Mouse (Mus musculus): ENCODE results near the gene Cab39l. TPM values are rescaled to one million over a fixed set of nuclear protein-coding genes. Genes with fewer than 3 reads are reported as not detected.
A peak's percentile ranks its signal among the peaks of the same experiment; 100 is the strongest.
"Not testable (repeated sequence)": the region's sequence is repeated elsewhere in the genome, so short reads cannot be mapped to it uniquely, and the experiment has no call there.

Cab39l gene
- polyA plus RNA-seq, 1 experiment from 2014 or later, result 39.8 TPM

- no peak for ATAC-seq (ENCODE audit: insufficient number of reproducible peaks, insufficient read depth, low FRiP score, low TSS enrichment, low read depth)
Measured at GRCm38 (mm10) chr14:59591901-59592300, 151.1 kb downstream of the Cab39l start.

DNA sequence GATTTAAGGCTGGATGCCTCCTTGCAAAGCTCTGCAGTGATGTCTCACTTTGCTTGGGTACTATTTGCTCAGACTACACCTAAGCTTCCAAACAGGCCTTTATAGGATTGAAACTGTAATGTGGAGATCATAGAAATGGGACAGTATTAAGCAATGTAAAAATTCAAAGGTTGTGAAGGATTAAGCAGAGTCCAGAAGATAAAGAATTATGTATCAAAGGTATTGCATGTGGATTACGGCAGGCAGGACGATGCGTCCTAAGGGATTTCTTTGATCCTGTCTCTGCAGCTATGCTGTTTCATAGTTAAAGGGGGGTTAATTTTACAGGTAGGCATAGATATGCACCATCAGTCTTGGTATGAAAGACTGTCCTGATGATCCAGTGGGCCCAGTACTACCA, 151.8 kb downstream of the Cab39l start:
- no peak overlapping the region for H3K4me3 ChIP-seq
- H3K9ac ChIP-seq, result no peak overlapping the region
- H3K27me3 ChIP-seq, result no peaks in the 10 kb centered on the region
- peaks cover 7% of the 10 kb centered on the region for H3K4me1 ChIP-seq
- no peak overlapping the region for H3K4me2 ChIP-seq
- H3K36me3 ChIP-seq, result peaks cover 38% of the 10 kb centered on the region
- 87% methylated on average over 3 of the region's 3 CpGs for WGBS
- ATAC-seq (ENCODE audit: insufficient number of reproducible peaks, insufficient read depth, low FRiP score, low TSS enrichment, low read depth), result no peak
- H3K27ac ChIP-seq, result no peak overlapping the region
- H3K9me3 ChIP-seq, result no peaks in the 10 kb centered on the region

More at GRCm38 (mm10) chr14:59591901-59592300, 151.1 kb downstream of the Cab39l start:
- no peaks in the 10 kb centered on the region for H3K9me3 ChIP-seq
- 69% methylated on average over 8 of the region's 8 CpGs for WGBS
- peaks cover 39% of the 10 kb centered on the region for H3K36me3 ChIP-seq
- peaks cover 4% of the 10 kb centered on the region for H3K4me1 ChIP-seq
- no peaks in the 10 kb centered on the region for H3K27me3 ChIP-seq
- no peak overlapping the region for H3K9ac ChIP-seq
- H3K27ac ChIP-seq, result no peak overlapping the region
- no peak overlapping the region for H3K4me2 ChIP-seq
- H3K4me3 ChIP-seq, result no peak overlapping the region

- Histone ChIP-seq H3K27me3 (no peaks in the 10 kb centered on the region), H3K9ac (no peak overlapping the region), H3K27ac (no peak overlapping the region), H3K4me3 (no peak overlapping the region), H3K36me3 (peaks cover 18% of the 10 kb centered on the region), H3K9me3 (no peaks in the 10 kb centered on the region), H3K4me2 (no peak overlapping the region), H3K4me1 (peaks cover 7% of the 10 kb centered on the region)
- ATAC-seq (ENCODE audit: insufficient number of reproducible peaks, insufficient read depth, low FRiP score, low TSS enrichment, low read depth), result no peak
- 92% methylated on average over 3 of the region's 3 CpGs for WGBS
Measured at GRCm38 (mm10) chr14:59594988-59595387, 154.2 kb downstream of the Cab39l start.

DNA sequence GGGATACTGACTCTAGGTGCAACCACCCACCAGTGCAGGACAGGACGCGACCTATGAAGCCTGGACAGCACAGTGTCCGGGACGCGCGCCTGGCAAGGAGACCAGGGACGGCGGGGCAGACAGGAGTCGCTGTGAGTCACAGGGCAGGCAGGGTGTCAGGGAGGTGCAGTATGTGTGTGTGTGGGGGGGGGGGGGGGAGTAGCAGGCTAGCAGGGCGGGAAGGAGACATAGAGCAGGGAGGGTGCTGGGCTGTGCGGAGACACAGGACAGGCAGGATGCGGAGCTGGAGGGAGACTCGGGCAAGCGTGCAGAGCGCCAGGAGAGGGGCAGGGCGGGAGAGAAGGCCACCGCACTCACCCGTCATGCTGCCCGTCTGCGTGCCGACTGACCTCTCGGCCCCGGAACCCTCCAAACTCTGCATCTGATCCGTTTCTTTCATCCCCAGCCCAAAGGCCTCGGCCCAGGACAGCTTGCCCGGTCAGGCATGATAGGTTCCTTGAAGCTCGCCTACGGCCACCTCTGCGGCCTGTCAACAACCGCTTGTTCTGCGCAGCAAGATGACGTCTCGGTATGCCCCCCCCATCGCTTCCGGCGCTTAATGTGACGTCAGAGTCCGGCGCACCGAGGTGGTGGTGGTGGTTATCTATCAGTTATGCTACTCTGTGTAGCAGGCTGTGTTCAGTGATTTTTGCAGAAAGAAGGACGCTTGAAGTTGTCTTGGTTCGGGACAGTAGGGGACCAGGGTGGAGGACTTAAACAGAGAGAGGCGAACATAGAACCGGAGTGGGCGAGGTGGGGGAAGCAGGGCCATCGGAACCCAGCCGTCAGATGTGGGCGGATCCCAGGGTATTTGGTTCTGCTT, 156.9 kb downstream of the Cab39l start, which contains the start of gene Cdadc1:
Gene Cdadc1, minus strand, starts transcription at position 562 of the 862 bp plus-strand sequence.
- peaks cover 7% of the 10 kb centered on the region for H3K4me1 ChIP-seq
- peak within 1 kb of the TSS; percentile 91 for H3K9ac ChIP-seq
- H3K4me2 ChIP-seq, result peak within 1 kb of the TSS; percentile 89
- H3K4me3 ChIP-seq, result peak within 1 kb of the TSS; percentile 97
- H3K36me3 ChIP-seq, result peaks cover 4% of the 10 kb centered on the region; the same call in 1 of the 2 replicates
- H3K9me3 ChIP-seq, result no peaks in the 10 kb centered on the region
- under 1% methylated on average over 47 of the region's 48 CpGs for WGBS
- H3K27ac ChIP-seq, result peak within 1 kb of the TSS; percentile 77
- H3K27me3 ChIP-seq, result no peaks in the 10 kb centered on the region
- ATAC-seq (ENCODE audit: insufficient number of reproducible peaks, insufficient read depth, low FRiP score, low TSS enrichment, low read depth), result peak; percentile 88

- Histone ChIP-seq H3K9ac (peak overlapping the region; percentile 91), H3K36me3 (no peaks in the 10 kb centered on the region), H3K27me3 (0 out of 2 replicates have a peak, but pooled peaks cover 6% of the 10 kb centered on the region), H3K4me3 (peak overlapping the region; percentile 97), H3K4me2 (peak overlapping the region; percentile 89), H3K4me1 (peaks cover 7% of the 10 kb centered on the region), H3K9me3 (no peaks in the 10 kb centered on the region), H3K27ac (peak overlapping the region; percentile 77)
- no peak for ATAC-seq (ENCODE audit: insufficient number of reproducible peaks, insufficient read depth, low FRiP score, low TSS enrichment, low read depth)
- WGBS, result 5% methylated on average over 8 of the region's 8 CpGs
Measured at GRCm38 (mm10) chr14:59598260-59598627, 157.5 kb downstream of the Cab39l start.

DNA sequence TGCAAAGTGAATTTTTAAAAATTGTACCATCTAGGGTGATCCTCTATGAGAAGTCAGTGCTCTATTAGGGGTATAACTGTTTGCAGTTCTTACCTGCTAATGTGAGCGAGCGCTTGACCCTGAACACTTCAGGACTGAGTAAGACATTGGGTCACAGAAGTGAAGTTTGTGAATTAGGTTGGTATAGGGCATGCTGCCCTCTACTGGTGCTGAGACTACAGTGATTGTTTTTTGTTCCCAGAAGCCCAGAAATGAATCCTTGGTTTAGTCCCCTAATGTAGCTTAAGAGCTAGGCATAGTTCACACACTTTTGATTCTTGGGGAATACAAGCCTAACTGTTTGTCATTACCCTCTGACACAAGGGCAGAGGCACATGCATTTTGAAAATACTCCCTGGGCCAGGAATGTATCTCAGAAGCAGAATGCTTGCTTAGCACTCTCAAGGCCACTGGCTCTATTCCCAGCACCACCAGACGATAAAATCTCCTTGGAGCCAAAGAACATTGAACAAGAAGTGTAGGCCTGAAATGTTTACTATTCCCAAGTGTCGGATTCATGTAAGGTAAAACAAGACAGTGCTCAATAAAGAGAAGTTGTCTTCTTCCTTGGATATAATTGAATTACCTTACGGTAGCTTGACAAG, 163.4 kb downstream of the Cab39l start:
- Histone ChIP-seq H3K4me1 (no peaks in the 10 kb centered on the region), H3K27me3 (0 out of 2 replicates have a peak, but pooled peaks cover 6% of the 10 kb centered on the region), H3K9ac (no peak overlapping the region), H3K36me3 (no peaks in the 10 kb centered on the region), H3K4me2 (no peak overlapping the region), H3K27ac (no peak overlapping the region), H3K9me3 (no peaks in the 10 kb centered on the region), H3K4me3 (no peak overlapping the region)
- WGBS, result 72% methylated on average over 5 of the region's 5 CpGs
- ATAC-seq (ENCODE audit: insufficient number of reproducible peaks, insufficient read depth, low FRiP score, low TSS enrichment, low read depth), result no peak

DNA sequence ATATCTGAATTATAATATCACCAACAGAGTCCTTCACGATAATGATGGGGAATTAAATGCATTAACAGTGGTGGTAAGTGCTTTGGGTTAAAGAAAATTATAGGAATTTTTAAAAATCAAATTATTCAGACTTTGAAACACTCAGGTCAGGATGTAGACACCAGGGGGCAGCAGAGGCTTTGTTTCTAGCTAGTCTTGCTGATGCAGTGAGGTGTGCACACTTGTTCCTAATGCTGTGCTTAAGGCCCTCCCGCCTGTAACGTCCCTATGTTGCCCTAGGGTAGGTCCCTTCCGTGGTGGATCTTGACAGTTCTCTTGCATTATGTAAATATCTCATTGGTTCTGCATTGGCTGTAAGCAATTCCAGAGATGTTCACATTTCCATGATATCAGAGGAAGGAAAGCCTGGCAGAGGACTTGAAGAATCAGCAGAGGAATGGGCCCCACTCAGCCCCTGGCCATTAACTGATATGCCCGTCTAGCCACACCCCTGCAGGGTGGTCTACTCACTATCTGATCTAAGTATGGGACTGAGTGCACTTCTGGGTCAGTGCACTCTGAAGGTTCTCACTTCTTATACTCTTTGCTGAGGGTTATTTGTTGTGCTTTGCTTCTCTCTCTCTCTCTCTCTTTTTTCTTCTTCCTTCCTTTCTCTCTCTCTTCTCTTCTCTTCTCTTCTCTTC, 165.0 kb downstream of the Cab39l start:
- Histone ChIP-seq H3K36me3 (no peaks in the 10 kb centered on the region), H3K27me3 (0 out of 2 replicates have a peak, but pooled peaks cover 6% of the 10 kb centered on the region), H3K9me3 (no peaks in the 10 kb centered on the region), H3K4me2 (no peak overlapping the region), H3K9ac (no peak overlapping the region), H3K27ac (no peak overlapping the region), H3K4me1 (no peaks in the 10 kb centered on the region), H3K4me3 (no peak overlapping the region)
- 16% methylated on average over 5 of the region's 5 CpGs for WGBS
- ATAC-seq (ENCODE audit: insufficient number of reproducible peaks, insufficient read depth, low FRiP score, low TSS enrichment, low read depth), result no peak

DNA sequence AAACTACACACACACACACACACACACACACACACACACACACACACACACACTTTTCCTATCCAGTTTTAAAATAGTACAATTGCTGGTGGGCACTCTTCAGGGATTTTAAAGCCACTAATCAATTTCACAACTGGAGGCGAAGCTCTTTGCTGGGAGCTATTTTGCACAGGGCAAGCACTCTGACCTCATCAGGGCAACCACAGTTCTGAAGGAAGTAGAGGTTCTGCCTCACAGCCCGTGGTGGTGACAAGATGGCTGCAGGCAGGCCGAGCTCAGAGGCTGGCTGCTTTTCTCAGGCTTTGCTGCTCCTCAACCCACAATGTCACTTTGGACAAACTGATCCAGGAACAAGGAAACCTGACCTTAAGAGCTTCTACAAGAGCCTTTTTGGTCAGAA, 166.2 kb downstream of the Cab39l start:
- Histone ChIP-seq H3K27me3 (0 out of 2 replicates have a peak, but pooled peaks cover 6% of the 10 kb centered on the region), H3K9ac (no peak overlapping the region), H3K4me2 (no peak overlapping the region), H3K36me3 (no peaks in the 10 kb centered on the region), H3K27ac (no peak overlapping the region), H3K4me1 (no peaks in the 10 kb centered on the region), H3K9me3 (no peaks in the 10 kb centered on the region), H3K4me3 (no peak overlapping the region)
- 18% methylated on average over 3 of the region's 3 CpGs for WGBS
- no peak for ATAC-seq (ENCODE audit: insufficient number of reproducible peaks, insufficient read depth, low FRiP score, low TSS enrichment, low read depth)

DNA sequence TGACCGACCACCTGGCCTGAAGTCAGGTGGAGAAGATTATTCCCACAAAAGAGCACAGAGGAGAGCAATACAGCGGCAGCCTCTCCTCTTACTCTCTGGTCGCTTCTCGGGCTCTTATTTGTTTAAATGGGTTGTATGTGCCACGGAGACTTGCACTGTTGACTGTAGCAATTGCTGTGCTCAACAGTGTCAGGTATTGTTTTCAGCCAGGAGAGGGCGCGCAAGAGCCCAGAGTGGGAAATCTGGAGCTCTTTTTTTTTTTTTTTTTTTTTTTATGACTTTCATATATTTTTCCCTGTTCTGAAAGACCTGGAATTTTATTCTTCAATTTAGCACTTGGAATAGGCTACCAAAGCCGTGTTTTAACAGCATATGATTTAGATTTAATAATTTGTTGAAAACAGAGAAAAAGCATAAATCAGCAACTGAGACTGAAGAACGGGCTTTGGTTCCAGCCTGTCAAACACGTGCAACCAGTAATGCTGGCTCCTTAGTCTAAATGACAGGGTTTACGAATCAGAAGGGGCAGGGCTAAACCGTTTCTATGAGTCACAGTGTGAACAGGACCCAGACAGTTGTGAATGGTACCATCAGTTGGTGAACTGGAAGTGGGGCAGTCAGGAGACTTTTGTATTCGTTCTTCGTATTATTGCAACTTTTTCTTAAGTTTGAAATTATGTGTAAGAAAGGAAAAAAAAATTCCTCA, 172.3 kb downstream of the Cab39l start:
- Histone ChIP-seq H3K36me3 (no peaks in the 10 kb centered on the region), H3K9ac (no peak overlapping the region), H3K4me3 (no peak overlapping the region), H3K4me1 (no peaks in the 10 kb centered on the region), H3K4me2 (no peak overlapping the region), H3K9me3 (no peaks in the 10 kb centered on the region), H3K27me3 (peaks cover 4% of the 10 kb centered on the region; the same call in 1 of the 2 replicates), H3K27ac (no peak overlapping the region)
- ATAC-seq (ENCODE audit: insufficient number of reproducible peaks, insufficient read depth, low FRiP score, low TSS enrichment, low read depth), result no peak
- 48% methylated on average over 14 of the region's 14 CpGs for WGBS

- H3K4me3 ChIP-seq; ATAC-seq (ENCODE audit: insufficient number of reproducible peaks, insufficient read depth, low FRiP score, low TSS enrichment, low read depth); H3K9me3 ChIP-seq; H3K27ac ChIP-seq; H3K27me3 ChIP-seq; H3K36me3 ChIP-seq; H3K9ac ChIP-seq; H3K4me1 ChIP-seq; H3K4me2 ChIP-seq: not testable (repeated sequence)
- WGBS, result 81% methylated on average over 3 of the region's 3 CpGs
Measured at GRCm38 (mm10) chr14:59614149-59614548, 173.4 kb downstream of the Cab39l start.

GRCm38 (mm10) chr14:59616802-59617201, 176.0 kb downstream of the Cab39l start:
- 52% methylated on average over 7 of the region's 7 CpGs for WGBS
- H3K4me2 ChIP-seq, result no peak overlapping the region
- no peak for ATAC-seq (ENCODE audit: insufficient number of reproducible peaks, insufficient read depth, low FRiP score, low TSS enrichment, low read depth)

More at GRCm38 (mm10) chr14:59616802-59617201, 176.0 kb downstream of the Cab39l start:
- Histone ChIP-seq H3K4me1 (no peaks in the 10 kb centered on the region), H3K27ac (no peak overlapping the region), H3K36me3 (no peaks in the 10 kb centered on the region), H3K9me3 (no peaks in the 10 kb centered on the region), H3K27me3 (peaks cover 4% of the 10 kb centered on the region; the same call in 1 of the 2 replicates), H3K4me3 (no peak overlapping the region), H3K9ac (no peak overlapping the region)

All from embryonic facial prominence, embryonic 13.5 days (tissue).